Mouse (Mus musculus): Measurements from ENCODE around the gene Dgkq. TPM values are rescaled to one million over a fixed set of nuclear protein-coding genes. Genes with fewer than 3 reads are reported as not detected.

The Dgkq gene
- polyA plus RNA-seq, 1 experiment from 2014 or later: 5.8 TPM

DNA sequence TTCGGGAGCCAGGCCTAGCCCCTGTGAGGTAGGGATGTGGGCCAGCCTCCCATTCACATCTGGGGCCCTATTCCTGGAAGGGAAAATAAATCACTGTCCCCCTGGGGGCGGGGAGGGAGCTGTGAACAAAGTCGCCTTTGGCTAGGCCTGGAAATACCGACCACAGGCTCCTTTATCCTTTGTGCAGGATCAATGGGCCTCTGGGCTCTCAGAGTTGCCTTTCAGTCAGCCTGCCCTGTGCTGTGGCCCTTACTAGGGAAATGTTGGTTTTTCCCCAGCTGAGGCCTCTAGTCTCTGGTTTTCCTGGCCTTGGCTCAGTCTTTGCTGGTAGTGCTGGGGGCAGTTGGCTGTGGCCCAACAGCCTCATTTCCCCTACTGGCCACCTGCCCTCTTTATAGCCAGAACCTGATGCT lies 27.9 kb upstream of the Dgkq start:
- 91% methylated on average over 4 of the region's 4 CpGs for WGBS (ENCODE audit: missing documents)
- no peak overlapping the region for H3K4me3 ChIP-seq (ENCODE audit: inconsistent target)
- no peaks in the 10 kb centered on the region for H3K79me2 ChIP-seq (ENCODE audit: inconsistent target)
- H3K36me3 ChIP-seq (ENCODE audit: inconsistent target): no peaks in the 10 kb centered on the region
- H3K27ac ChIP-seq: no peak overlapping the region

- Histone ChIP-seq H3K79me2 (ENCODE audit: inconsistent target) (no peaks in the 10 kb centered on the region), H3K4me3 (ENCODE audit: inconsistent target) (no peak overlapping the region), H3K36me3 (ENCODE audit: inconsistent target) (no peaks in the 10 kb centered on the region), H3K27ac (no peak overlapping the region)
- 72% methylated on average over 3 of the region's 3 CpGs for WGBS (ENCODE audit: missing documents)
These were observed 27.1 kb upstream of the Dgkq start for GRCm38 (mm10) chr5:108696542-108696941.

DNA sequence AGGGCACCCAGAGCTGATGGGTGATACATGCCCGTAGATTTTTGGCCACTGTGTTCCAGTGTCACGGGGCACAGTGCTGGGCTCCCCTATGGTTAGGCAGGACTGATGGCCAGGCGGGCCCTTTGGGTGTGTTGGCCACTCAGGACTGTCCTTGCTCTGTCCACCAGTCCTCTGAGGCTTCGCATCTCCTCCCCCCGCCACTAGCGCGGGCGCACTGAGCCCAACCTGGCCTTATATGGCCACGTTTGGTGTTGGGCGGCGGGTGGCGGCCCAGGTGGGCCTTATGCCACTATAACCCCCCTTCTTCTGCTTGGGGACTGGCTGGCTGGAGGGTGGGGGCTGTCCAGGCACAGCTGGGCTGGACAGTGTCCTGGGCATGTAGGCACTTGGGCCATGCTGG lies 26.4 kb upstream of the Dgkq start:
- Histone ChIP-seq H3K36me3 (ENCODE audit: inconsistent target) (no peaks in the 10 kb centered on the region), H3K27ac (no peak overlapping the region), H3K4me3 (ENCODE audit: inconsistent target) (no peak overlapping the region), H3K79me2 (ENCODE audit: inconsistent target) (no peaks in the 10 kb centered on the region)
- WGBS (ENCODE audit: missing documents): 95% methylated on average over 9 of the region's 12 CpGs

DNA sequence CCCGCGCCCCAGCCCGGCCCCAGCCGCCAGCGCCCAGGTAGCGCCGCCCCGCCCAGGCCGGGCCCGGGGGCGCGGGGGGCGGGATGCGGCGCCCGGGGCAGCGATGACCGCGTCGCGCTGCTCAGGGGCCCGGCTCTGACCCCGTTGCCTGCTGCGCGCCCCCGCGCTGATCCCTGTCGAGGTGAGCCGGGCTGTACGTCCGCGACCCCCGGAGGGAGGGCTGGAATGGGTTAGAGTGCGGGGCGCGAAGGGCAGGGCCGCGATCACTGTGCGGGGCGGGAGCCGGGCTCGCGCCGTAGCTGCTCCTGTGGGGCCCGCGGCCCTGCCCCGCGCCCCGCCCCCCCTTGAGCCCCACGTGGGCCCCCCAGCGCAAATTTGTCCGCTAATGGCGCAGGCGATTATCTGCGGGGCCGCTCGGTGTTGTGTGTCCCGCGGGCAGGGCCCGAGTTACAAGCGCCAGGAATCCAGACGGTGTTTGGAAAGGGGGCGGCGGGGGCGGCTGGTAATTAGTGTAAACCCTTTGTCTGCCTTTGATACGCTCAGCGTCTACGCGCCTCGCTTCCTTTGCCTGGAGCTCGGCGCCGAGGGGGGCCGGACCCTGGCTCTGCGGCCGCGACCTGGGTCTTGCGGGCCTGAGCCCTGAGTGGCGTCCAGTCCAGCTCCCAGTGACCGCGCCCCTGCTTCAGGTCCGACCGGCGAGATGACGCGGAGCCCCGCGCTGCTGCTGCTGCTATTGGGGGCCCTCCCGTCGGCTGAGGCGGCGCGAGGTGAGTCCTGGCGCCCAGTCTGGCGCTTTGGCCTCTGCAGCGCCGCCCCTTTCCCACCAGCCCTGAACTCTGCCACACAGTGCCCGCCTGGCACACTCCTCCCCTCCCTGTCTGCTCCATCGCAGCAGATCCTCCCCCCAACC lies 25.1 kb upstream of the Dgkq start:
- Histone ChIP-seq H3K27ac (no peak overlapping the region), H3K79me2 (ENCODE audit: inconsistent target) (no peaks in the 10 kb centered on the region), H3K4me3 (ENCODE audit: inconsistent target) (no peak overlapping the region), H3K36me3 (ENCODE audit: inconsistent target) (no peaks in the 10 kb centered on the region)
- WGBS (ENCODE audit: missing documents): 3% methylated on average over 89 of the region's 99 CpGs

DNA sequence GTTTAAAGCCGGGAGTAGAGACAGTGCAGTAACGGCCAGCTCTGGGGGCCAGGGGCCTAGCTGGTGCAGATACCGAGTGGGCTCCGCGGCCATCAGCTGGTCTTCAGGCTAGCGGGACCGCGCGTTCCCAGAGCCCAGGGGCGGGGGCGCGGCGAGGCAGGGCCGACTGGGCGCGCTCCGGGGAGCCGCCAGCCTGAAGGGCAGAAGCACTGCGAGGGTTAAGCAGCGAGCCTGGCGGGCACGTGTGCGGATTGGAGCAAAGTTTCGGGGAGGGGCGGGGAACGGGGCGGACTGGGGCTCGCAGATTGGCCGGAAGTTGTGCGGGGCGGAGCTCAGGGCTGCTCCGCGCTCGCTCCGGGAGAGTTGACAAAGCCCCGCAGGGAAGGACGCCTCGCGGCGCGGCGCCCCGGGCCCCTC lies 24.4 kb upstream of the Dgkq start:
- no peaks in the 10 kb centered on the region for H3K79me2 ChIP-seq (ENCODE audit: inconsistent target)

DNA sequence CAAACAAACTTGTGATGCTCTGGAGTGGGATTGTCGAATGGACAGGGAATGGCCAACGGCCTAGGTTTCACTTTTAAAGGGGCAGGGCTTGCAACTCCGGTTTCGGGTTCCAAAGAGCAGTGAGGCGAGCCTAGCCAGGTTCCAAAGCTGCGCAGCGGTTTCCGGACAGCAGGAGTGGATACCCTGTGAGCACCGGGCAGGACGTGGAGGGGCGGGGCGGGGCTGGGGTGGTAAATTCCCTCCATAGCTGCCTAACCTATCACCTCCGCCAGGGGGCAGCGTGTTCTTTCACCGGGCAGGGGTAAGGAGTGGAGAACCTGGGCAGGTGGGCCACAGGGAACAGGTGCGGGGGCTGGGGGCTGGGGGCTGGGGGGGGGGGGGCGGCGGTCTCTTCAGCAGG lies 22.8 kb upstream of the Dgkq start, which contains the start of gene Fgfrl1:
Gene Fgfrl1 (plus strand): TSS at position 112 of the 400 bp plus-strand sequence.
- Histone ChIP-seq H3K27ac (no peak within 1 kb of the TSS), H3K4me3 (ENCODE audit: inconsistent target) (peak within 1 kb of the TSS; percentile 31), H3K36me3 (ENCODE audit: inconsistent target) (no peaks in the 10 kb centered on the region), H3K79me2 (ENCODE audit: inconsistent target) (no peaks in the 10 kb centered on the region)
- under 1% methylated on average over 15 of the region's 18 CpGs for WGBS (ENCODE audit: missing documents)

More for the DNA sequence above, 24.4 kb upstream of the Dgkq start:
- Histone ChIP-seq H3K4me3 (ENCODE audit: inconsistent target) (no peak overlapping the region), H3K36me3 (ENCODE audit: inconsistent target) (no peaks in the 10 kb centered on the region), H3K27ac (no peak overlapping the region)
- under 1% methylated on average over 28 of the region's 43 CpGs for WGBS (ENCODE audit: missing documents)

GRCm38 (mm10) chr5:108691152-108691551 lies 21.7 kb upstream of the Dgkq start:
- Histone ChIP-seq H3K27ac (no peak overlapping the region), H3K36me3 (ENCODE audit: inconsistent target) (no peaks in the 10 kb centered on the region), H3K4me3 (ENCODE audit: inconsistent target) (no peak overlapping the region), H3K79me2 (ENCODE audit: inconsistent target) (no peaks in the 10 kb centered on the region)
- WGBS (ENCODE audit: missing documents): 65% methylated on average over 4 of the region's 4 CpGs

GRCm38 (mm10) chr5:108689091-108689490 lies 19.6 kb upstream of the Dgkq start:
- no peak overlapping the region for H3K4me3 ChIP-seq (ENCODE audit: inconsistent target)
- H3K27ac ChIP-seq: no peak overlapping the region
- WGBS (ENCODE audit: missing documents): 83% methylated on average over 5 of the region's 5 CpGs

DNA sequence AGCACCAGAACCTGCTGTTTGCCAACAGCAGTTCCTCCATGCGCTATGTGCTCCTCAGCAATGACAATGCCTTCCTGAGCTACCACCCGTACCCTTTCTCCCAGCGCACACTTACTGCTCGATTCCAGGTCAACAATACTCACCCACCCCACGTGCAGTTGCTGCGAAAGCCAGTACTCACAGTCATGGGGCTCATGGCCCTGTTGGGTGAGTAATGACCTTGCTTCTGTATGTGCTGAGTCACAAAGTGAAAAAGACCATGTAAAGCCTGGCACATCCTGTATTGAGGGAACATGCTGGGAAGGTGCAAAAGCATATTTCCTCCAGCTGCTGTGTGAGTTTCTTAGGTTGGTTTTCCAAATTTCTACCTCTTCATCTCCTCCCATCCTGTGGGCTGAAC lies 11.4 kb upstream of the Dgkq start:
- H3K27ac ChIP-seq: no peak overlapping the region
- peaks cover 30% of the 10 kb centered on the region for H3K36me3 ChIP-seq (ENCODE audit: inconsistent target)
- no peaks in the 10 kb centered on the region for H3K79me2 ChIP-seq (ENCODE audit: inconsistent target)
- 94% methylated on average over 6 of the region's 6 CpGs for WGBS (ENCODE audit: missing documents)
- no peak overlapping the region for H3K4me3 ChIP-seq (ENCODE audit: inconsistent target)

More at GRCm38 (mm10) chr5:108689091-108689490, 19.6 kb upstream of the Dgkq start:
- H3K79me2 ChIP-seq (ENCODE audit: inconsistent target): no peaks in the 10 kb centered on the region
- 0 out of 2 replicates have a peak, but pooled peaks cover under 1% of the 10 kb centered on the region for H3K36me3 ChIP-seq (ENCODE audit: inconsistent target)

DNA sequence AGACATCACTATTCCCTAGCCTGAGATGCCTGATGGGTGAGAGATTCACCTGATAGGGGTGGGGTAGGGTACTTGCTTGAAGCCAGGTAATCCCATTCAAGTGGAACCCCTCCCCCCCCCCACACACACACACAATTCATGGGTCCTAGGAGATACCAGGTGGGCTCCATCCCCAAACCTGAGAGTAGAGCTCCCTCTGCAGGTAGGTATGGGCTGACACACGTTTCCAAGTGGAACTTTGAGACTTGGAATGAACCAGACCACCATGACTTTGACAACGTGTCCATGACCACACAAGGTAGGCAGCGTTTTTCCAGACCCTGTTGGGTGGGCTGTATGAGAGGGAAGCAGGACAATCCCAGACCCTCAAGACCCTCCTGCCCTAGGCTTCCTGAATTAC lies 10.4 kb upstream of the Dgkq start:
- Histone ChIP-seq H3K27ac (no peak overlapping the region), H3K79me2 (ENCODE audit: inconsistent target) (no peaks in the 10 kb centered on the region), H3K36me3 (ENCODE audit: inconsistent target) (peaks cover 30% of the 10 kb centered on the region), H3K4me3 (ENCODE audit: inconsistent target) (no peak overlapping the region)
- WGBS (ENCODE audit: missing documents): 83% methylated on average over 2 of the region's 3 CpGs

- WGBS (ENCODE audit: missing documents): 85% methylated on average over 6 of the region's 6 CpGs
- no peak overlapping the region for H3K27ac ChIP-seq
- H3K4me3 ChIP-seq (ENCODE audit: inconsistent target): no peak overlapping the region
- peaks cover 27% of the 10 kb centered on the region for H3K36me3 ChIP-seq (ENCODE audit: inconsistent target)
- H3K79me2 ChIP-seq (ENCODE audit: inconsistent target): no peaks in the 10 kb centered on the region; the same call in 1 of the 2 replicates
These were observed 8.9 kb upstream of the Dgkq start for GRCm38 (mm10) chr5:108678296-108678854.

- 82% methylated on average over 25 of the region's 25 CpGs for WGBS (ENCODE audit: missing documents)
- Histone ChIP-seq H3K79me2 (ENCODE audit: inconsistent target) (no peaks in the 10 kb centered on the region; the same call in 1 of the 2 replicates), H3K4me3 (ENCODE audit: inconsistent target) (no peak overlapping the region), H3K27ac (no peak overlapping the region), H3K36me3 (ENCODE audit: inconsistent target) (peaks cover 27% of the 10 kb centered on the region)
These were observed 8.3 kb upstream of the Dgkq start for GRCm38 (mm10) chr5:108677605-108678295.

DNA sequence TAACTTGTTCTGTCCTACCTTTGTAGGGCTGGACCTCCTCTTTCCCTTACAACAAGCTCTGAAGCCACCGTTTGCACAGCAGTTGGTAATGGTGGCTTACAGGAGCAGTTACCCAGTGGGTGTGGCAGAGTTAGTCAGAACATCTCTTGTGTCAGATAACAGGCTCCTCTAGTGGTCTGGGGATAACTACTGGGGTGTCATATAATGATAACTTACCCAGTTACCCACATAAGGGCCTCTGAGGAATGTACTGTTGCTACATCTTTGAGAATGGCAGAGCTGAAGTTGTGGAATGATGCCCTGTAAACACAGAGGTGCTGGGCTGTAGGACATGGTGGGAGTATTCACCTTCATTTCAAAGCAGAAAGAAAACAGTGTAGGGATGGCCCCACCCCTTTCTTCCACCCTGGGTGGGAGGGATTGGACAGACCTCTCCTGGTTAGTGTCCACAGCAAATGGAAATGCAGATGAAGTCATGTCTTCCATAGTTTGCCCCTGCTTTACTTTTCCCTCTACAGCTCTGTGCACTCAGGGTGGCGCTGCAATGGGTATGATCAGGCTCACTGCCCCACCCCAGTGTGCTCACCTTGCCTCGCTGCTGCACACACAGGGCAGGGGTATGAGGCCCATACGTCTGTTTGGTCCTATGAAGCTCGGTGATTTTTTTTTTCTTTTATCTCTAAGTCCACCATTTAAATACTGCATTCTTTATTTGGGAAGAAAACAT lies 7.5 kb upstream of the Dgkq start:
- Histone ChIP-seq H3K36me3 (ENCODE audit: inconsistent target) (peaks cover 34% of the 10 kb centered on the region), H3K4me3 (ENCODE audit: inconsistent target) (no peak overlapping the region), H3K27ac (no peak overlapping the region), H3K79me2 (ENCODE audit: inconsistent target) (no peaks in the 10 kb centered on the region; the same call in 1 of the 2 replicates)
- WGBS (ENCODE audit: missing documents): 92% methylated on average over 5 of the region's 5 CpGs

DNA sequence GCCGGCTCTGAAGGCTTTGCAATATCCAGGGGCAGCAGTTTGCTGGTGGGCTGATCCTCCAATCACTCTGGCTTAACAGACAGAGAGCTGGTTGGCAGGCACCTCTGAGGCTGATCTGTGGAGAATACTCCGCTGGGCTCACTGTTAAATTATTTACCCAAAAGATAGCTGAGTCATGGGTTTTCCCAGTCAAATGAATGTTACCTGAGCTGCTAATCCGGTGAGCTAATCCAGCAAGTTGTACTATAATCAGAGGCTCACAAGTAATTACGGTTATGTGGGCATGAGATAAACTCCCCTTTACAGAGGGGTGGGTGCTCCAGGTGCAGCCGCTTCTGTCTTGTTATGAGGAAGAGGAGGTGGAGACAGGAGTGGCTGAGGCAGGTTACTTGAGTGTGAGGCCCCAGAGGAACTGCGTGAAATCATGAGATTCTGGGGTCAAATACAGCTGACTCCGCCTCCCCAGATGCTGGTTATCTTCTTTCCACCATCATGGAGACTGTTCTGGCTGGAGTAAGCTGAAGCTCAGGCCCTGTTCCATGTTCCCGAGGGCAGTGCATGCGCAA lies 5.9 kb upstream of the Dgkq start, which contains the start of gene Slc26a1:
Gene Slc26a1 (minus strand): TSS at position 319 of the 566 bp plus-strand sequence.
- WGBS (ENCODE audit: missing documents): 91% methylated on average over 9 of the region's 9 CpGs
- peaks cover 9% of the 10 kb centered on the region; the same call in 1 of the 2 replicates for H3K79me2 ChIP-seq (ENCODE audit: inconsistent target)
- H3K27ac ChIP-seq: no peak within 1 kb of the TSS
- H3K4me3 ChIP-seq (ENCODE audit: inconsistent target): no peak within 1 kb of the TSS
- H3K36me3 ChIP-seq (ENCODE audit: inconsistent target): peaks cover 34% of the 10 kb centered on the region

Data from macrophage (primary cell).